Mouse (Mus musculus): Measurements from ENCODE around the gene Asap2. TPM values are rescaled to one million over a fixed set of nuclear protein-coding genes. Genes with fewer than 3 reads are reported as not detected.

Gene Asap2
- polyA plus RNA-seq, 1 experiment from 2014 or later, result 6.4 TPM

GRCm38 (mm10) chr12:21159304-21159703, 169.0 kb downstream of the Asap2 start:
- H3K4me2 ChIP-seq, result no peak overlapping the region
- no peak overlapping the region for H3K27ac ChIP-seq
- WGBS, result 63% methylated on average over 7 of the region's 7 CpGs
- H3K36me3 ChIP-seq, result no peaks in the 10 kb centered on the region
- ATAC-seq (ENCODE audit: insufficient number of reproducible peaks, low FRiP score, low TSS enrichment, low read depth), result no peak
- H3K4me3 ChIP-seq, result no peak overlapping the region
- peaks cover 24% of the 10 kb centered on the region for H3K4me1 ChIP-seq
- no peaks in the 10 kb centered on the region for H3K9me3 ChIP-seq
- H3K27me3 ChIP-seq, result no peaks in the 10 kb centered on the region
- no peak overlapping the region for H3K9ac ChIP-seq

- H3K9me3 ChIP-seq, result no peaks in the 10 kb centered on the region
- no peak for ATAC-seq (ENCODE audit: insufficient number of reproducible peaks, low FRiP score, low TSS enrichment, low read depth)
- no peaks in the 10 kb centered on the region for H3K36me3 ChIP-seq
- no peak overlapping the region for H3K9ac ChIP-seq
- H3K4me2 ChIP-seq, result no peak overlapping the region
- H3K4me3 ChIP-seq, result no peak overlapping the region
- no peaks in the 10 kb centered on the region for H3K27me3 ChIP-seq
- peaks cover 27% of the 10 kb centered on the region for H3K4me1 ChIP-seq
- 52% methylated on average over 8 of the region's 8 CpGs for WGBS
- H3K27ac ChIP-seq, result no peak overlapping the region
These were observed 170.1 kb downstream of the Asap2 start for GRCm38 (mm10) chr12:21160327-21160828.

GRCm38 (mm10) chr12:21161841-21162240, 171.6 kb downstream of the Asap2 start:
- no peak overlapping the region for H3K4me3 ChIP-seq

GRCm38 (mm10) chr12:21163706-21164105, 173.4 kb downstream of the Asap2 start:
- H3K9me3 ChIP-seq, result no peaks in the 10 kb centered on the region
- no peak overlapping the region; the same call in 1 of the 2 replicates for H3K27ac ChIP-seq
- no peak overlapping the region for H3K4me3 ChIP-seq
- no peaks in the 10 kb centered on the region for H3K27me3 ChIP-seq
- no peak overlapping the region for H3K4me2 ChIP-seq
- 33% methylated on average over 3 of the region's 3 CpGs for WGBS
- ATAC-seq (ENCODE audit: insufficient number of reproducible peaks, low FRiP score, low TSS enrichment, low read depth), result no peak
- peaks cover 36% of the 10 kb centered on the region for H3K4me1 ChIP-seq
- no peaks in the 10 kb centered on the region for H3K36me3 ChIP-seq
- no peak overlapping the region for H3K9ac ChIP-seq

More at GRCm38 (mm10) chr12:21161841-21162240, 171.6 kb downstream of the Asap2 start:
- H3K4me1 ChIP-seq, result peaks cover 36% of the 10 kb centered on the region
- no peak for ATAC-seq (ENCODE audit: insufficient number of reproducible peaks, low FRiP score, low TSS enrichment, low read depth)
- H3K36me3 ChIP-seq, result no peaks in the 10 kb centered on the region
- H3K27me3 ChIP-seq, result no peaks in the 10 kb centered on the region
- H3K9ac ChIP-seq, result no peak overlapping the region
- no peaks in the 10 kb centered on the region for H3K9me3 ChIP-seq
- WGBS, result 91% methylated on average over 4 of the region's 4 CpGs
- H3K27ac ChIP-seq, result no peak overlapping the region
- H3K4me2 ChIP-seq, result no peak overlapping the region

- peaks cover 3% of the 10 kb centered on the region; the same call in 1 of the 2 replicates for H3K36me3 ChIP-seq
- H3K9me3 ChIP-seq, result no peaks in the 10 kb centered on the region
- no peak for ATAC-seq (ENCODE audit: insufficient number of reproducible peaks, low FRiP score, low TSS enrichment, low read depth)
- no peak overlapping the region; the same call in 1 of the 2 replicates for H3K27ac ChIP-seq
- peaks cover 36% of the 10 kb centered on the region for H3K4me1 ChIP-seq
- H3K27me3 ChIP-seq, result no peaks in the 10 kb centered on the region
- no peak overlapping the region for H3K4me2 ChIP-seq
- 34% methylated on average over 8 of the region's 8 CpGs for WGBS
- no peak overlapping the region for H3K9ac ChIP-seq
- H3K4me3 ChIP-seq, result no peak overlapping the region
These were observed 174.0 kb downstream of the Asap2 start for GRCm38 (mm10) chr12:21164251-21164650.

- WGBS, result 81% methylated on average over 3 of the region's 3 CpGs
These were observed 174.9 kb downstream of the Asap2 start for GRCm38 (mm10) chr12:21165157-21165556.

GRCm38 (mm10) chr12:21165891-21166342, 175.7 kb downstream of the Asap2 start:
- no peak for ATAC-seq (ENCODE audit: insufficient number of reproducible peaks, low FRiP score, low TSS enrichment, low read depth)
- 49% methylated on average over 7 of the region's 7 CpGs for WGBS
- H3K4me1 ChIP-seq, result peaks cover 25% of the 10 kb centered on the region

More at GRCm38 (mm10) chr12:21165157-21165556, 174.9 kb downstream of the Asap2 start:
- Histone ChIP-seq H3K27ac (no peak overlapping the region), H3K36me3 (peaks cover 6% of the 10 kb centered on the region; the same call in 1 of the 2 replicates), H3K4me2 (no peak overlapping the region), H3K4me1 (peaks cover 30% of the 10 kb centered on the region), H3K27me3 (no peaks in the 10 kb centered on the region), H3K9me3 (no peaks in the 10 kb centered on the region), H3K4me3 (no peak overlapping the region), H3K9ac (no peak overlapping the region)
- ATAC-seq (ENCODE audit: insufficient number of reproducible peaks, low FRiP score, low TSS enrichment, low read depth), result no peak

GRCm38 (mm10) chr12:21166884-21167575, 176.8 kb downstream of the Asap2 start:
- no peak overlapping the region for H3K9ac ChIP-seq
- no peak overlapping the region for H3K4me2 ChIP-seq
- no peak for ATAC-seq (ENCODE audit: insufficient number of reproducible peaks, low FRiP score, low TSS enrichment, low read depth)
- H3K27me3 ChIP-seq, result no peaks in the 10 kb centered on the region
- H3K4me3 ChIP-seq, result no peak overlapping the region
- H3K27ac ChIP-seq, result no peak overlapping the region
- peaks cover 25% of the 10 kb centered on the region for H3K4me1 ChIP-seq
- peaks cover 6% of the 10 kb centered on the region; the same call in 1 of the 2 replicates for H3K36me3 ChIP-seq
- WGBS, result 19% methylated on average over 6 of the region's 6 CpGs
- no peaks in the 10 kb centered on the region for H3K9me3 ChIP-seq

More at GRCm38 (mm10) chr12:21165891-21166342, 175.7 kb downstream of the Asap2 start:
- Histone ChIP-seq H3K4me3 (no peak overlapping the region), H3K9ac (no peak overlapping the region), H3K27me3 (no peaks in the 10 kb centered on the region), H3K9me3 (no peaks in the 10 kb centered on the region), H3K27ac (no peak overlapping the region), H3K4me2 (no peak overlapping the region), H3K36me3 (peaks cover 6% of the 10 kb centered on the region; the same call in 1 of the 2 replicates)

- WGBS, result 62% methylated on average over 4 of the region's 4 CpGs
- no peak for ATAC-seq (ENCODE audit: insufficient number of reproducible peaks, low FRiP score, low TSS enrichment, low read depth)
- H3K9ac ChIP-seq, result no peak overlapping the region
- peaks cover 6% of the 10 kb centered on the region; the same call in 1 of the 2 replicates for H3K36me3 ChIP-seq
- peaks cover 25% of the 10 kb centered on the region for H3K4me1 ChIP-seq
- H3K27ac ChIP-seq, result no peak overlapping the region
- no peaks in the 10 kb centered on the region for H3K9me3 ChIP-seq
- no peaks in the 10 kb centered on the region for H3K27me3 ChIP-seq
- no peak overlapping the region for H3K4me2 ChIP-seq
- H3K4me3 ChIP-seq, result no peak overlapping the region
These were observed 177.5 kb downstream of the Asap2 start for GRCm38 (mm10) chr12:21167741-21168140.

- Histone ChIP-seq H3K9ac (no peak overlapping the region), H3K27me3 (no peaks in the 10 kb centered on the region), H3K4me1 (peaks cover 23% of the 10 kb centered on the region), H3K9me3 (no peaks in the 10 kb centered on the region), H3K4me2 (no peak overlapping the region), H3K27ac (no peak overlapping the region), H3K36me3 (peaks cover 6% of the 10 kb centered on the region; the same call in 1 of the 2 replicates), H3K4me3 (no peak overlapping the region)
- WGBS, result 75% methylated on average over 6 of the region's 6 CpGs
- no peak for ATAC-seq (ENCODE audit: insufficient number of reproducible peaks, low FRiP score, low TSS enrichment, low read depth)
These were observed 177.9 kb downstream of the Asap2 start for GRCm38 (mm10) chr12:21168149-21168548.

- 73% methylated on average over 11 of the region's 11 CpGs for WGBS
- no peak overlapping the region for H3K4me2 ChIP-seq
- H3K27me3 ChIP-seq, result no peaks in the 10 kb centered on the region
- no peaks in the 10 kb centered on the region for H3K9me3 ChIP-seq
- no peak overlapping the region for H3K9ac ChIP-seq
- no peak for ATAC-seq (ENCODE audit: insufficient number of reproducible peaks, low FRiP score, low TSS enrichment, low read depth)
- no peak overlapping the region for H3K27ac ChIP-seq
- peaks cover 6% of the 10 kb centered on the region; the same call in 1 of the 2 replicates for H3K36me3 ChIP-seq
- no peak overlapping the region for H3K4me3 ChIP-seq
- no peaks in the 10 kb centered on the region; the same call in 1 of the 2 replicates for H3K4me1 ChIP-seq
These were observed 181.7 kb downstream of the Asap2 start for GRCm38 (mm10) chr12:21171776-21172490.

Data from limb, embryonic 15.5 days (tissue).